Mouse (Mus musculus) spleen, adult 18-20 months (tissue): Measurements from ENCODE around the gene Erc1.
"Not testable (repeated sequence)": the region's sequence is repeated elsewhere in the genome, so short reads cannot be mapped to it uniquely, and the experiment has no call there.

ENCODE experiments used
- DNase-seq, 2 experiments: peaks; one replicate each; pipeline ENCODE4 v3.0.0; 2022; ENCODE audit warnings: mixed read lengths in 2 of 2

Erc1 gene

GRCm38 (mm10) chr6:119848034-119848695, at the start of gene Erc1:
TSS of gene Erc1 (minus strand) at chr6:119848167.
- peak; percentile 79 to 89 for DNase-seq

DNA sequence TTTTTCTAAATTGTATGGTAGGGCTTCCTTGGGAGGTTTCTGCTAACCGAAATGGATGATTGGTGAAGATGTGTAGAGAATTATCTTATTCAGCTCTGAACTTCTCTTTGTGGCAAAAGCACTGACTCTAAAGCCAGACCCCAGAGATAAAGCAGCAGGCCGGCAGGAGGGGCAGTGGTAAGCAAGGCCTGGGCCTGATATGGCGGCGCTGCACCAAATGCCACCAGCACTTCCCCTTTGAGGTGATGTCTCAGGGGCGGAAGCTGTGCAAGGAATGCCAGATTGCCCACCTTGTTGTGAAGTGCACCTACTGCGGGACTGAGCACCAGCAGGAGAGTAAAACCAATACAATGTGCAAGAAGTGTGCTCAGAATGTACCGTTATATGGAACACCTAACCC, 44.7 kb upstream of the Erc1 start:
- no peak for DNase-seq

- no peak for DNase-seq
These were observed 35.2 kb upstream of the Erc1 start for GRCm38 (mm10) chr6:119883151-119883550.

GRCm38 (mm10) chr6:119864341-119865034, 16.5 kb upstream of the Erc1 start:
- DNase-seq = no peak

DNA sequence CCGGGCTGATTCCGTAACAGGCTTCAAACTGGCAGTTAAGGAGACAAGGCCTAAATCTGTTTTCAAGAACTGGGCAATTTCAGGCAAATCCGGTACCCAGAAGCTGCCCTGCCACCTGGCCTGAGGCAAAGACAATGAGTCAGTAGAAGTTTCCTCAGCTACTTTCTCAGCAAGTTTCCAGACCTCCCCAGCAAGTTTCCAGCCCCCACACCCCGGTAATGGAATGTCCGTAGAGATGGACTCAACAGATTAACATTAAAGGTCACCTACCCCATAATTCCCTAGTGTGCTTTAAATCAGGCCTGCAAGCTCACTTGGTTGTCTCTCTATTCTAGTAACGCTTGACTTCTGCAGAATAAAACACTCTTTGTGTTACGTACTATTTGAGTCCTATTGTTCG, 13.6 kb upstream of the Erc1 start:
- no peak for DNase-seq

DNA sequence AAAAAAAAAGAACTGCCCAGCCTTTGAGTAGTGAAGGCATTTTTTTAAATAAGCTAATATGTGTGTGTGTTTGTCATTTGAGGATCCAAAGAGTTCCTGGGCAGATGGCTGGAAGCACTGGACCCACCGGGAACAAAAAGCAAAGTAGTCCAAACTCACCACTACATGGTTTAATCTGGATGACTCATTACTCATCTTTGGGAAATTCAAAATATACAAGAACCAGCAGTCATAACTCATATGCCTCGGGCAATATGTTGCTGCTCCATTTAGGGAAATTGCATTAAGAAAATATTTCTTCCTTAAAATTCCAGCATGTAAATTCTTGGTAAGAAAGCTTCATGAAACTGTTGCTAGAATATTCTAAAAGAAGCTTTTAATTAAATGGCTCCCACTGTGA, 12.3 kb upstream of the Erc1 start:
- no peak for DNase-seq

- DNase-seq = no peak
These were observed 7.5 kb upstream of the Erc1 start for GRCm38 (mm10) chr6:119855471-119855870.

GRCm38 (mm10) chr6:119854156-119854555, 6.2 kb upstream of the Erc1 start:
- no peak for DNase-seq

DNA sequence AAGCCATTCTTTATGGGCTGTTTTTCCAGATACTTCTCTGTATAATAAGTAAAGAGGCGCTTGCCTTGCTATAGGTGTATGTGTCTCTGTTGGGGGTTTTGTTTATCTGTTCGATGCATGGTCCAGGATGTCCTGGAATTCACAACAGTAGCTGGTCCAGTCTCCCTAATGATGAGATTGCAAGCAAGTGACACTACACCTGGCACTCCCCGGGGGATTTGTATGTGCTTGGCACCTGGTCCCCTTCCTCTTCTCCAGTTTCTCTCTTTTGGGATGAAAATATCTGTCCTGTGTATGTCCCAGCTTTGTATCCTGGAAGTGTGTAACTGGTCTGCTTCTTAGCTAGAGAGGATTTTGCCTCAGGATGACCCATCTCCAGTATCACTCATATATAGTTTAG, 1.9 kb upstream of the Erc1 start:
- DNase-seq = no peak

DNA sequence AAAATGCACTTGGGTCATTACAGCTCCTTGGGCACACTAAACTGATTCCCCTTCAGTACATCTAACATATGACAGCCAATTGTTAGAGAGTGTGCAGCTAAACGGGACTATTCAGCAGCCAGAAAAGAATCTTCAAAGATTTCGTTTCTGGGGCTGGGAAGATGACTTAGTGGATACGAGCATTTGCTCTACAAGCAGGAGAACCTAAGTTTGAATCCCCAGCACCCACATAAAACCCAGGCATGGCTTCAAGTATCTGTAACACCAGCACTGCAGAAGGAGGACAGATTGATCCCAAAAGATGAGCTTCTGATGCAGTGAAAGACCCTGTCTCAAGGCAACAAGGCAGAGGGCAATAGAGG, 1.4 kb upstream of the Erc1 start:
- no peak for DNase-seq

GRCm38 (mm10) chr6:119848696-119849347, 855 bp upstream of the Erc1 start:
- no peak for DNase-seq

DNA sequence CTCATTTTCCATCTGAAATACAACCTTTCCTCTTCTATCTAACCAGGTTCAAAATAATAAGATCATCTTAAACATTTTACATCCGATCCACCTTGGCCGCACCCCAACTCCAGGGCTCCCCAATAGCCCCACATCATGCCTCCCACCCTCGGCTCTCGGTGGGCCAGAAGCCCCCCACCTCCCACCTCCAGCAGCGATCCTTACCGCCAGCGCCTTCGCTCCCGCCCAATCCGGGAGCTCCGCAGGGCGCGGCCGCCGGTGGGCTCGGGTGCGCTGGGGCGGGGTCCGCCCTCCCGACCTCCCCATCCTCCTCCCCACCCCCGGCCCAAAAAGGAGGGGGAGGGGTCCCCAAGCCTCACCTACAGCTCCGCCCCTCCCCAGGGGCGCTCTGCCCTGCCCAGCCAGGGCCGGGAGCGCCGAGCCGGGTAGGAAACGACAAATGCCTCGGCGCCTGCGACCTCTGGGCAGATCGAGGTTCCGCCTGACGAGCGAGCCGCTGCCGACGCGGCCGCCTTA, 391 bp downstream of the Erc1 start:
- DNase-seq = no peak

GRCm38 (mm10) chr6:119846751-119847517, 1.0 kb downstream of the Erc1 start:
- no peak for DNase-seq

DNA sequence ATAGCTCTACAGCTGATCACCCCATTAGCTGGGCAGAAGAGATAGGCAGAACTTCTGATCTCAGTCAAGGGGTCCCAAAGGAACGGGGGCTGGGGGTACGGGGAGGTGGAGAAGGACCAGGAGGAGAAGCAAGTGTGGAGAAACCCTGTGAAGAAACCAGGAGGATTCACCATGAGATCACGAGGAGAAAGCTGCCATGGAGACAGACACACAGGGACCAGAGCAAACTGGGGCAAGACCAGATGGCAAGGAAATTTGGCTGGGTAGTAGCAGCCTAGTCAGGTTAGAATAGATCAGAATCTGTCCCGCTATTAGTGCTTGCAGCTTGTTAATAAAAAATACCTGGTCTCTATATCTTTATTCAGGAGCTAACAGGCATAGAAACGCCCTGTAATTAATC, 18.0 kb downstream of the Erc1 start:
- no peak for DNase-seq

- no peak for DNase-seq
These were observed 19.8 kb downstream of the Erc1 start for GRCm38 (mm10) chr6:119828165-119828564.

- DNase-seq = no peak
These were observed 21.3 kb downstream of the Erc1 start for GRCm38 (mm10) chr6:119826701-119827100.

DNA sequence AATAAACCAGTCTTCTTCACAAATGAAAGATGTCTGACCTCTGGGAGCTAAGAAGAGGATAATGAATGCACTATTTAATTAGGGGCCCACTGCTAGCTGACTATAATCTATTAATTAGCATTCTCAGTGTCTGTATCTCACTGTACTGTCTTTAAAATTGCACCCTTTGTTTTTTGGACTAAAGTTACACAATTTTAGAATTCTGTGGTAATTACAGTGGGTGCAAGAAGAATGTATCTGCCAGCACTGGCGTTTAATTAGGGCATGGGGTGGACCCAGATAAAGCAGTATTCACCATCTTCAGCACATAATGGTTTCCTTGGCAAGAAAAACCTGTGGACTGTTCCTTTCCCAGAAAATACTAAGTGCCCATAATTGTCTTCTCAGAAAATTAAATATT, 25.8 kb downstream of the Erc1 start:
- no peak for DNase-seq

DNA sequence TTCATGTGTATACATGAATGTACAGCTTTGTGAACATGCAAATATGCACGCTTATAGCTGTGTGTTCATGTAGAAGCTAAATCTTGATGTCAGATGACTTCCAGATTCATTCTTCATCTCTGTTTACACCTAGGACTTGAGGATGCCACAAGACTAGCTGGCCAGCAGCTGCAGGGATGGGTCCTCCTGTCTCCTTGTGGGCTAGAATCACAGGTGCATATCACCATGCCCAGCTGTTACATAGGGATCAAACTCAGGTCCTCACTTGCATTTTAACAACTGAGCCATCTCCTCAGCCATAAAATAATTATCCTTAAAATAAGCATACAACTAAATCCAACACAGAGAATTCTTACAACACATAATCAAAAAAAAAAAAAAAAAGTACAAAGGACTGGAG, 26.8 kb downstream of the Erc1 start:
- no peak for DNase-seq

DNA sequence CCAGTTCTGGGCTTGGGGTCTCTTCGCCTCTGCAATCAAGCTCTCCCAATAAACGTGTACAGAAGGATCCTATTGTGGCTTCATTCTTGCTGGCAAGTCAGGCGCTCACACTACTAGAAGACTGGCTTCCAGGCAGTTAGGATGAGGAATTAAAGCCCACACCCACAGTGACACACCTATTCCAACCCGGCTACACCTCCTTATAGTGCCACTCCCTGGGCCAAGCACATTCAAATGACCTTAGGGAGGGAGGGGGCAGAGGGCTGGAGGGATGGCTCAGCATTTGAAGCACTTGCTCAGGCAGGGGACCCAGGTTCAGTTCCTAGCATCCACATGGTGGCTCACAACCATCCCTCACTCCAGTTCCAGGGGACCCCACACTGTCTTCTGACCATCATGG, 29.4 kb downstream of the Erc1 start:
- no peak for DNase-seq

DNA sequence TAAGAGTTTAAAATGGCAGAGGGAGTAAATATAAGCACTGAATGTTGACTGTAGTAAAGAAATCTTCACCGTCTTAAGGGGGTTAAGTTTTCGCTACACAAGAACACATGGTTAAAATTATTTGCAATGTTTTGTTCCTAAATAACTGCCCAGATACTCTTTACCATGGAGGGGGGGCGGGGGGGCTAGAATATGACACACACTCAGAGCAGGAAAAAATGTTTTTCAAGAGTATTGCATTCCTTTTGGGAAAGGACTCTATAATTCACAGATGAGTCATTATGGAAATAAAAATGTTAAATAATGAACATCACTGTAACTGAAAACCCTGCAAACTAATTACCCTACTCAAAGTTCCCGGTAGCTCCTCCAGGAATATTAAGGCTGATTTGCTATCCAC, 32.5 kb downstream of the Erc1 start:
- no peak for DNase-seq

DNA sequence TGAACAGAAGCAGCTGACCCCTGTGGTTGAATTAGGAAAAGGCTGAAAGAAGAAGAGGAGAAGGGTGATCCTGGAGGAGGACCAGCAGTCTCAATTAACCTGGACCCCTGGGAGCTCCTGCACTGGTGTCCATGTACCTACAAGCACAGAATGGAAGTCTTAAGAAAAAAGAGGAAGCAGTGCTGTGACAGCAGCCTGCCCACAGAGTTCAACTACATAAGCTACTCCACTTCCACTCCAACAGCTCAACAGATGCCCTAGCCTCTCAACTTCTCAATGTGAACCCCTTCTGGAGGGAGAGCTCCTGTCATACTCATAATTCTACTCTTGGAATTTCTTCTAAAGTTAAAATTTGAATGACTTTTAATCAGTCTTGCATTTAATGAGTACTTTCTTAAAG, 34.9 kb downstream of the Erc1 start:
- not testable (repeated sequence) for DNase-seq

GRCm38 (mm10) chr6:119808726-119809505, 39.1 kb downstream of the Erc1 start:
- no peak for DNase-seq

DNA sequence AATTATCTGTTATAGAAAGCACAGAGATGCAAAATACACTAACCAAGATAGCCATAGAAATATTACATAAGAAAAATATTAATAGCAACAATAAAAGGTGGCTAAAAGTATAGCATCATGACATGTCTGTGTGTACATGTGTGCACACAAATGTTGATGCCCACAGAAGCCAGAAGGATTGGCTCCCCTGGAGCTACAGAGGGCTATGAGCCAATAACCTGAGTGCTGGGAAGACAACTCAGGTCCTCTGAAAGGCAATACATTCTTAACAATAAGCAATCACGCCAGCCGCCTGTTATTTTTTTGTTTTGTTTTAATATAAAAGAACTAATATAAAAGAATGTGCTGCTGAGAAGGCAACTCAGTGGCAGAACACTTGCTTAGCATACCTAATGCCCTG, 44.7 kb downstream of the Erc1 start:
- no peak for DNase-seq
